Mouse (Mus musculus): ENCODE measurements around the gene Orc2. TPM values are rescaled to one million over a fixed set of nuclear protein-coding genes. Genes with fewer than 3 reads are reported as not detected.
A peak's percentile ranks its signal among the peaks of the same experiment; 100 is the strongest.

The Orc2 gene
- polyA plus RNA-seq, 2 experiments from 2014 or later, result 14.5 to 24.7 TPM

DNA sequence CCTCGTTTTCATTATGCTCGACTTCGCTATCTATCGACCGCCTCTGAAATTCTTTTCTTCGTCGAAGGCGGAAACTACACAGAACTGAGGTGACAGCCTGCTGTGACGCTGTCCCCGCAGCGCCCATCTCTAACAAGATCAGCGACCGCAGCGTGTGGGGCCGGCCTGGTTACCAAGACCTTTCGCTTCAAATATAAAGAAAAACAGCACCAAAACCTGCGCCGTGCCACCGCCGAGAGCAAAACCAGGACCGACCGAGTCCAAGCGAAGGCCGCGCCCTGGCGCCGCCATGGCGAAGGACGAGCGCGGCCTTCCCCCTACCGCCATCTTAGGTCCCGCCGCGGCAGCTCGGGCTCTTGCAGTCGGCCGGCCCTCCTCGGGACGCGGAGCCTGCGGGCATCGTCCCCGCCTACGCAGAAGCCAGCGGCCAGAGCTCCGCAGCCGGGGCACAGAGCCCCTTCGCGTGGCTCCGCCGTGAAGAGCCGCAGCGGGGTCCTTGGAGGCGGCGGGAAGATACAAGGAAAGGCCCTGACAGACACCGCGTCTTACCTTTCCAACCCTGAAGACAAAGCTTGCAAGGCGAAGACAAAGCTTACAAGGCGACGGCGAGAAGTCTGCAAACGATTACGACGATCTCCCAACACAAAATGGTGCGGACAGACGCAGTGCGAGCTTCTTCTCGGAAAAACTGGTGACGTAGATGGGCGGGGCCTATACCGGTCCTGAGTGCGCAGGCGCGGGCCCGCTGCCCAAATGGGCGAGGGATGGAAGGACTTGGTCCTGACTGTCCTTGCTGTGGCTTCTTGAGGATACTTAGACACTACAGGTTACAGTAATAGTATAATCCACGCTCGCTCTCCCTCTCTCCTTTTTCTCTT is 81.3 kb downstream of the Orc2 start, which contains the start of gene Clk1:
Gene Clk1, minus strand, starts transcription at position 696 of the 878 bp plus-strand sequence.
- peak; percentile 64 for ATAC-seq

DNA sequence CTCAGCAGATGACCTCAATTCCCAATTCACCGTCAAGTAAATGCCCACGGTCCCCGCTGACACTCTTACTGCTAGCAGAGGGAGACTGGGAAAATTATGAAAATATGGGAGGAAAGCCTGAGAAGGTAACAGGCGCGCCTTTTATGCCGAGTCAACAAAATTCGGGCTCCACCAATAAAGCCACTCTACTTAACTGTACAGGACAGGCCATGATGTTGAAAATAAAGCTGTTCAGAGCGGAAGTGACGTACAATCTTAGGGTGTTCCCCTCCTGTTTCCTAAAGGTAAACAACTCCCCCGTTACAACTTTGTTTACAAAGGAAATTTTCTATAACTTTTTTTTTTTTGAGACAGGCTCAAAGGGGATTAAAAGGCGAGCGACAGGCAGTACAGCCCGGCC is 82.0 kb downstream of the Orc2 start:
- ATAC-seq, result peak; percentile 83

DNA sequence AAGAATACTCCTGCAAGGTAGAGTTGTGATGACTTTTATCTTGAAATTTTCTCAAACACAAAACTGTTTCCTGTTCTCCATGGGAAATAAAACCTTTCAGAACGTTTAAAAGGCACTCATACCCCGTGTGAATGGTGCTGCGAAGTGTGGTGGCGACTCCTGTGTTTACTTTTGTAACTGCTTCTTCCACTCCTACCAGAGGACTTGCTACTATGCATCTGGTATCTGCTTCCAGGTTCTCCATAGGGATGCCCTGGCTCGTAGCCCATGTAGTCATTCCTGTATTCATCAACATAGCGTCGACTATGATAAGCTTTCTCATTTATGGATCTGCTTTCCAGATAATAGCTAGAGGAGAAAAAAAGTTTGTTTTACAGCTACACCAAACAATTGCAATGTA is 83.9 kb downstream of the Orc2 start:
- no peak for ATAC-seq

DNA sequence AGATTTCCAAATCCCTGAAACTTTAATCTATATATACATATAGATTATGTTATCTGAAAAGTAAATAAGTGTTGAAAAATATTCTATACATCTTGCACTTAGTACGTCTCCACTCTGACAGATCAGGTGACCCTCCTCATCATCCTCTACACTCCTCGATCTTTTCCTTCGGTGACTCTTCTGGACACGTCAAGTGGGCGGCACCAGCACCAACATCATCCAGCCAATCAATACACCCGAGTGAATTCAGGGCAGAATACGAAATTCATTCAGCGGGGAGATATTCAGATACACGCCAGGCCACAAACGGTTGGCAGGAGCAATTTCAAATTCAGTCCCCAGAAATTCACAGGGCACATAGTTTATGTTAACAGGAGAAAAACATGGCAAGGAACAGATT is 84.9 kb downstream of the Orc2 start:
- no peak for ATAC-seq

GRCm38 (mm10) chr1:58416048-58416447 is 88.9 kb downstream of the Orc2 start:
- ATAC-seq, result peak; percentile 5

GRCm38 (mm10) chr1:58415442-58415841 is 89.5 kb downstream of the Orc2 start:
- peak; percentile 41 for ATAC-seq

Other genes with a start within 250 kb of the Orc2 start
- gene Aox2, start 226.8 kb downstream of the Orc2 start, polyA plus RNA-seq (2017; shearing (Covaris generic)), result under 1 TPM; 0.05 to 0.13 TPM
- gene Bzw1, start 112.2 kb downstream of the Orc2 start, polyA plus RNA-seq (2017; shearing (Covaris generic)), result 100 to 1,000 TPM; 406 to 458 TPM
- gene Clk1, start 81.0 kb downstream of the Orc2 start, polyA plus RNA-seq (2017; shearing (Covaris generic)), result 100 to 1,000 TPM; 355 to 452 TPM
- 10 to 100 TPM; 40.1 to 58.3 TPM for gene Nif3l1, start 60.0 kb downstream of the Orc2 start, polyA plus RNA-seq (2017; shearing (Covaris generic))
- 10 to 100 TPM; 61.9 to 77.3 TPM for gene Ppil3, start 59.6 kb downstream of the Orc2 start, polyA plus RNA-seq (2017; shearing (Covaris generic))
- gene Fam126b, start 81.2 kb upstream of the Orc2 start, polyA plus RNA-seq (2017; shearing (Covaris generic)), result 10 to 100 TPM in 1 of 2 experiments, 1 to 10 TPM in 1; 9.3 to 10.2 TPM
- gene Ndufb3, start 81.3 kb upstream of the Orc2 start, polyA plus RNA-seq (2017; shearing (Covaris generic)), result 10 to 100 TPM; 77.5 to 93.6 TPM
- gene Als2cr12, start 190.9 kb upstream of the Orc2 start, polyA plus RNA-seq (2017; shearing (Covaris generic)), result not detected
- 100 to 1,000 TPM; 172 to 177 TPM for gene Cflar, start 206.4 kb upstream of the Orc2 start, polyA plus RNA-seq (2017; shearing (Covaris generic))

Data from activated CD4-positive, CD25-positive, alpha-beta regulatory T cell, adult 4 months (primary cell).